Mouse (Mus musculus): ENCODE measurements around the gene Gda. TPM values are rescaled to one million over a fixed set of nuclear protein-coding genes. Genes with fewer than 3 reads are reported as not detected.

The Gda gene
- polyA plus RNA-seq (2015; fragmentation: Illumina TruSeq; extraction: RNeasy Lipid Tissue Mini Kit (QIAGEN cat#74804); ENCODE audit: insufficient read depth, low replicate concordance): 43.1 TPM

DNA sequence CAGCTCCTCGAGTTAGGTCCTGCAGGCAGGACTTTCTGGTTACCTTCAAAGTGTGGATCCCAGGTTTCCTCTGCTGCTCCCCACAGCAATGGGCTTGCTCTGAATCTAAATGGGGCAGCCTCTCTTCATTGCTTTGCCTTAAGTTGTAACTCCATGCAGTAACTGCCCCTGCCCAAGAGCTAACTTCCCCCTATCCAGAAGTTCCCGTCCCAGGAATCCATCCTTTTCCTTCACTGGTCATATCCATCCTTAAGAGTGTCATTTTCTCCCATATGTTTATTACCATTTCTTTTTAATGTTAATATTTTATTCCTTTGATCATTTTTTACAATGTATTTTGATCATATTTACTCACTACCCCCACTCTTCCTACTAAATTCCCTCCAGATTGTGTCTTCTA, at the start of gene Gda:
Gene Gda, minus strand, starts transcription at position 101 of the 400 bp plus-strand sequence.

Other genes starting within 250 kb of the Gda start
- gene Zfand5, start 201.2 kb downstream of the Gda start, polyA plus RNA-seq (2015; fragmentation: Illumina TruSeq; extraction: RNeasy Lipid Tissue Mini Kit (QIAGEN cat#74804); ENCODE audit: insufficient read depth, low replicate concordance): 144 TPM
- gene 1110059E24Rik, start 179.5 kb upstream of the Gda start, polyA plus RNA-seq (2015; fragmentation: Illumina TruSeq; extraction: RNeasy Lipid Tissue Mini Kit (QIAGEN cat#74804); ENCODE audit: insufficient read depth, low replicate concordance): 119 TPM
- 104 TPM for gene Abhd17b, start 179.7 kb upstream of the Gda start, polyA plus RNA-seq (2015; fragmentation: Illumina TruSeq; extraction: RNeasy Lipid Tissue Mini Kit (QIAGEN cat#74804); ENCODE audit: insufficient read depth, low replicate concordance)

Data from spleen, adult 10 weeks (tissue).